Mouse (Mus musculus) spleen, embryonic (tissue): ENCODE data around the gene Gli2.

ENCODE experiments used
- CTCF ChIA-PET: fragments of 350-600 bp; sonication (Branson Sonifier 250); formaldehyde crosslinking; loops from one replicate; lab custom pipeline; 2022; lab: Charles Lee

The Gli2 gene

DNA sequence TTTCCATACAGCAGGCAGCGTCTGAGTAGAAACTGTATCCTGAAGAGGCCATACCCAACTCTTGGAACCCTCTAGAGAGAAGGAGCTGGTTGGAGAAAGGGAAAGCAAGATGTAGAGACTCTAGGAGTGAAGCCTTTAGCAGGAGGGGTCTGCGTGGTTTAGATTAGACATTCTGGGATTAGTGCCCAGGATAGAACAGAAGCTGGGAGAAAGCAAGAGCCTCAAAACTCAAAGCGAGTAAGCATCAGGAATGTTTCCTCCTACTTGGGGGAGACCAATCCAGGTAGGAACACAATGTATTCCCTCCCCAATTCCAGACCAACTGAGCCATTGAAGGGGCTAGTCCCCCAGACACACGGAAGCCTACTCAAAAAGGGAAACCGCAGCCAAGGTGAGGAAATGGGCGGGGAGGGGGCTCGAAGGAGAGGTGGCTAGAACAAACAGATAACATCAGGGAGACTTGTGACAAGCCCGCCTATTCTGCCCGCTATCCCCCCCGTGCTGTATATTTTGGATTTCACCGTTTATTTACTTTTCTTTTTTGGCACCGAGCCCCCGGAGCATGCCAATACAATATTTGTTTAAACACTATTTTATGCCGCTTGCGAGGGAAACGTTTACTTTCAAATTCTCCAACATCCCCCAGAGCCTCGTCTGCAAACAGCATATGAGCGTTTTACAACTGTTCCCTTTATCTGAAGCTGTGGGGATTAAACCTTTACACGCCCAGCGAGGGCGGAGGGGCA, 2.1 kb downstream of the Gli2 start:
- CTCF ChIA-PET: no interaction called here

DNA sequence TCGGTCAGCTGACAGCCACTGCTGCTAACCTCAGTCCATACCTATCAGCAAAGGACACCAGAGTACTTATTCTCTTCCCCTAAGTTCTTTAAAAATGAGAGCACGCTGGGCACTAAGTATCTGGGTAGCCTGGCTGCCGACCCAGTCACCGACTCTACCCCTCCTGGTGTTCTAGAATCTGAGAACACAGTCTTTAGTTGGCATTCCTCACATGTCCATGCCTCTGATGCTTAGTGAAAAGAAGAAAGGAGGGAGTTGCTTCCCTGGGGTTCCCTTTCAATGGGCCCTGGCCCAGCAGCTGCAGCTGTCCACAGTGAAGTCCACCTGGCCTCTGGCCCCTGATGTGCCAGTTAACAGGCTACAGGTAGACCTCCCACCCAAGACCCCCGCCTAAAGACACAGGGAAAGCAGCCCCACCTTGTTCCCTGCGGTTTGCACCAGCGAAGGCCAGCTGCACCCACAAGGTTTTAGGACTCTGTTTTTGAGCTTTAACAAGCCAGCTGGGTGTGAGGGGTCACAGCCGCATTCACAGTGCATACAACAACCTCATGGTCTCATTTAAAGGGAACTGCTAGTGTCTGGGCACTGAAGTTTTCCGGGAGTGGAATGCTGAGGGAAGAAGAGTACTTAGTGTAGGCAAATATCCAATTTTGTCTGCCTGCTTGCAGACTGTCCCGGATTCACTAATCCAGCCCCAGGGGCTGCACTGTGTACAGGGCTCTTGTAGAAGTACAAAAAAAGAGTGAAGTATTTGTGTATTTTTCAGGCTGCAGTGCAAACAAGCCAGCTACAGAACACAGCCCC, 3.4 kb downstream of the Gli2 start:
- CTCF ChIA-PET: no interaction called here

DNA sequence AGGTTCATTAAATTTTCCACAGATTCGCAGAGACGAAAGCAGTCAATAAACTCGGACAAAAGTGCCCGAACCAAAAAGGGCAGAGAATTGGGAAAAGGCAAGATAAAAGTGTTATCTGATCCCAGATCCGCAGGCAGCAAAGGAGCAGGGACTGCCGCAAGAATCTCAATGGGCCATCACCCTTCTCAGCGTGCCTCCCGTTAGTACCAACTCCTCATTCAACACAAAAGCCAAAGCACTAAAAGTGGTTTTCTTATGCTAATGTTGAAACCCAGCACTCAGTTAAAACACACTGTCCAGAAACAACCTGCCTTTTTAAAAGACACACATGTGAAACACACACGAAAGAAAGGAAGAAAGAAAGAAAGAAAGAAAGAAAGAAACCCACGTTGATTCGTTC, 4.4 kb downstream of the Gli2 start:
- CTCF ChIA-PET: no interaction called here

DNA sequence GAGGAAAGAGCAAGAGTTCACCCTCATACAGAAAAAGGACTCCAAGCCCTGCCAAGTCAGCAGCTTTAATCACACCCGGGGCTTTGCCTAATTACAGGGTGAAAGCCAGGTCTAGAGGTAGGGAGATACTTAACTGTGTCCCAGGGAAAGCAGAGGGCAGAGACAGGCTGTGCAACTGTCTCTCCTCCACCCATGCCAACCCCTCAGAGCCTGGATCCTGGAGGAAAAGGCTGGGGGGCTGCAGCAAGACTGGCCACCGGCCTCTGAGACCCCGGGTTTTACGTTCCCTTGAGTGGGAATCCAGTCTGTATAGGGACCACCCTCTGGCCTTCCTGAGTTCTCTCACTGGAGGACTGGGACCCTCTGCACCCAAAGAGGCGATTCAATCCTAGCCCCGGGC, 4.9 kb downstream of the Gli2 start:
- CTCF ChIA-PET: no interaction called here

DNA sequence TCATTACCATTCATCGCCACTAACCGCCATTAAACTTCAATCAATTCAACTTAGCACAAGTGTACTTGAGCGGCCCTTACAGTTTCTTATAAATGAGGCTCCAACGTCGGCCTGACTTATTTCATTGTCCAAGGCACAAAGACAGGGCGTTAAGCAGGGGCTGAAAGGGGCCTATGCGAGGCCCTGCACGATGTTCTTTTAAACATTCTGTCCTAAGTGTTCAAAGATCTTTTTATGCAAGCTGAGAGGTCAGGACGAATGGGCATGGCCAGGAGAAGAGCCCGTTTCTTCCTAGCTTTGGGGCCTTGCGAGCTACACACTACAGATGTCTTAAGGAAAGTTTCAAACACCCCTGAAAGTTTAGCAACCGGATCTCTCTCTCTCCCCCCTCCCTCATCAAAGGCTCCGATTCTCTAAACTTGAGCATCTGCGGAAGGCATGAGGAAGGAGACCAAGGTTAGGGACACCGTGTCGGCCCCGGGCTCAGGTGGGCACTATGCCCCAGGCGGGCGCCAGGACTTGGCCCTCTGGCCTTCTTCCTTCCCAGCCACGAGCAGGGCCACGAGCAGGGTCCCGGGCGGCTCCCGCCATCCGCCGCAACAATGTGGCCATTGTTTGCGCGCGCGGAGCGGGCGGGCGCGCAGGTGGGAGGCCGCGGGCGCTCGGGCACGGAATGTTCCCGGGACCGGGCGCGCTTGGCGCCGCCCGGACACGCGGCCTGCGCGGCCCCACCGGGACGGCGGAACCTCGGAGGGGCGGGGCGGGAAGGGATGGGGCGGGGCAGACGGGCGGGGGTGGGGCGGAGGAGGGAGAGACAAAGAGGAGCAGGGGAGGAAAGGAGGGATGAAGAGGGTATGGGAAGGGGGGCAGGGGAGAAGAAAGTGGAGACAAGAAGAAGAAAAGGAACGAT, 5.7 kb downstream of the Gli2 start:
- CTCF ChIA-PET: no interaction called here

DNA sequence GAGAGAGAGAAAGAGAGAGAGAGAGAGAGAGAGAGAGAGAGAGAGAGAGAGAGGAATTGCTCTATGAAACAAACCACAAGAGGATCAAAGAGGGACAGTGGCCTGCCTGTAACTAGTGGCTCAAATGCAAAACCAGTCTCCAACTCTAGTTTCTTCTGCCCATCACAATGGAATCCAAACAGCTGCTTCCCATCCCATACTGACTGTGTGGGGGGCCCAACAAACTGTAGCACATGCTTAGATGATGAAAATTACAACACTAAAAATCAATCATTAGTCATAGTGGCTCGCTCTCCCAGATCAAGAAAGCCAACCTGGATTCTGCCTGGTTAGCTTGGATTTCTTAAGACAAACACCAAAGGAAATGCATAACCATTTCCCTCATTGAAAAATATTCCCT, 15.0 kb downstream of the Gli2 start:
- CTCF ChIA-PET: no interaction called here

DNA sequence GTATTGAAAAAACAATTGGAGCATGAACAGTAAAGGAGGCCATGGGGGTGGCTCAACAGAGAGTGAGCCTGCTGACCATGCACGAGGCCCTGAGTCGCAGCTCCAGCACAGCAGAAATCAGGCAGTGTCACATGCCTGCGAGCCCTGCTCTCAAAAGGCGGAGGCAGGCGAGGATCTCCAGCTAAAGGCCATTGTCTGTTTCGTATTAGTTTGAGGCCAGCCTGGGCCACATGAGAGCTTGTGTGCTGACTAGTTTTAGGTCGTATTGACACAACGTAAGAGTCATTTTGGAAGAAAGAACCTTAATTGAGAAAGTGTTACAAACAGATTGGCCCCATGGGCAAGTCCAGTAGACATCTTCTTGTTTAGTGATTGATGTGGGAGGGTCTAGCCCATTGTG, 17.5 kb downstream of the Gli2 start:
- CTCF ChIA-PET: no interaction called here

DNA sequence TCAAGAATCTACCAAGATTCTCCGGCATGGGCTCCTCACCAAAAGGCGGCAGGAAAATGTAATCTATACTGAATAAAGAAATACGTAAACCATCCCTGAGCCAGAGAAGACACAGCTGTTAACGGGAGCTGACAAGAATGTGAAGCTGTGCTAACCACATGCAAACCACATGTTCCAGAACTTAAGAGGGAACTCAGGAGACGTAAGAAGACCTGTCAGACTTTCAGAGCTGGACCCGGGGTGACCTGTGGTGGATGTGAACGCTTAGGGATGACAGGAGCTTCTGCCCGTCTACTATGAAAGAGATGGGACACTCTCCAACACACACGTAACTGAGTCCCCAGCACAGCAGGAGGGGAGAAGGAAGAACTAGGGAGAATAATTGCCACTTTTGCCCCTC, 18.1 kb downstream of the Gli2 start:
- CTCF ChIA-PET: no interaction called here

DNA sequence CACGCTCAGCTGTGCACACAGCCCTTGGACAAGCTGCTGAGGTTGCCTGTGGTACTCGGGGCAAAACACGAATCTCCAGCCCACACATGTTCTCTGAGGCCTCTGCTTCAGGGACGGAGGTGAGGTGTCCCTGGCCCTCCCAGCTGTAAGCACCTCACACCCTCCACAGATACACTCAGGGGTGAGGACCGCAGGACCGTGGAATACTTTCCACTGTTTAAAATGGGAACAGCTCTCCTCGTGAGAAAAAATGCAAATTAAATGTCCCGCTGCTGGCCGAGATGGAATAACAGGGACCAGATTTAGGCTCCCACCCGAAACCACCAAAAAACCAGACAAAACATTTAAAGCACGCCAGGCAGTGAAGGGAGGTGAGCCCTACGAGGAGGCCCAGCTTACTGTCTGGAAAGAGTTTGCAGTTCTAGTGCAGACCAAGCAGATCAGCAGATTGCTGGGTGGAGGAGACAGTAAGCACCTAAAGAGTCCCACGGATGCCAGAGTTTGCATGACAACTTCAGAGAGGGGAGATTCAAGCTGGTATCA, 19.2 kb downstream of the Gli2 start:
- CTCF ChIA-PET: no interaction called here

DNA sequence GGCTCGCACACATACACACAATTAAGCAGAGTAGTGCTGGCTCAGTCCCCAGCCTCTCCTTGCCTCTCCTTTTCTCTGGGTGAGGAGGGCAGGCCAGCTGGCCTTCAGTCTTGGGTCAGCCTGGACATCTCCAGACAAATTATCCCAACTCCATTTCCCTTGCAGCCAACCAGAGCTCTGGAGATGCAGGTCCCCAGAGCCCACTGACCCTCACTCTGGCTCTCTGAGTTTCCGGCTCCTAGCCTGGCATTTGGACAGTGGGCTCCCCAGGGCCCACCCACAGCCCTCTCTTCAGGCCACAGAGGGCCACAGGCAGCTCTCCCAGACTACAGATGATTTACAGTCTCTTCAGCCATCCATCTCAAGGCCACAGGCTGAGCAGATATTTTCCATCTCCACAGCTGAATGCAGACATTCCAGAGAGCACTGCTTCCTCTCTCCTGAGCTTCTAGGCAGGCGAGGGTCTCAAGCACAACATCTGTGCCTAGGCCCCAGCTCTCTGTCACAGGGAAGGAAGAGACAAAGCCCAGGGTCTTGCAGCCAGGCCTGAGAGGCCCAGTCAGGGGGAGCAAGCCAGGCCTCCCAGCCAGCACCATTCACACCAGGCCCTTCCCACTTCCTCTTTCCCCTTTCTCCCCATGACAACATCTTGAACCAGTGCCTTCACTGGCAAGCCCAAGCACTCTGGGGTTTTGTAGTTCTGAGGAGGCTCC, 19.8 kb downstream of the Gli2 start:
- CTCF ChIA-PET: no interaction called here

DNA sequence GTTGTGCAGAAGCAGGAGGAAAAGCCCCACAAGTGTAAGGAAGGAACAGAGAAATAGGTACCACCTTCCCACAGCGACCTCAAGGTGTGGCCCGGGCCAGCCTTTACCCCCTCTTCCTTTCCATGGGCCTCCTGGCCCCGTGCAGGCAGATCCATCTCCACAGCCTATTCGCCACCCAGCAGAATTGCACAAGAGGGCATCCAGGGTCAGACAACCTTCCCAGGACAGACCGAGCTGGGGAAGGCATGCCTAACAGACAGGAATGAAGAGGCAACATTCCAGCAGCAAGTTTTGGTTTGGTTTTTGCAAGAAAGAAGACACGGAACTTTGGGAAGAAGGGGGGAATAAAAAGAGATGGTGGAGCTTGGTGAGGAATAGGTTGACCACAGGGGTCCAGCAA, 22.2 kb downstream of the Gli2 start:
- CTCF ChIA-PET: no interaction called here

DNA sequence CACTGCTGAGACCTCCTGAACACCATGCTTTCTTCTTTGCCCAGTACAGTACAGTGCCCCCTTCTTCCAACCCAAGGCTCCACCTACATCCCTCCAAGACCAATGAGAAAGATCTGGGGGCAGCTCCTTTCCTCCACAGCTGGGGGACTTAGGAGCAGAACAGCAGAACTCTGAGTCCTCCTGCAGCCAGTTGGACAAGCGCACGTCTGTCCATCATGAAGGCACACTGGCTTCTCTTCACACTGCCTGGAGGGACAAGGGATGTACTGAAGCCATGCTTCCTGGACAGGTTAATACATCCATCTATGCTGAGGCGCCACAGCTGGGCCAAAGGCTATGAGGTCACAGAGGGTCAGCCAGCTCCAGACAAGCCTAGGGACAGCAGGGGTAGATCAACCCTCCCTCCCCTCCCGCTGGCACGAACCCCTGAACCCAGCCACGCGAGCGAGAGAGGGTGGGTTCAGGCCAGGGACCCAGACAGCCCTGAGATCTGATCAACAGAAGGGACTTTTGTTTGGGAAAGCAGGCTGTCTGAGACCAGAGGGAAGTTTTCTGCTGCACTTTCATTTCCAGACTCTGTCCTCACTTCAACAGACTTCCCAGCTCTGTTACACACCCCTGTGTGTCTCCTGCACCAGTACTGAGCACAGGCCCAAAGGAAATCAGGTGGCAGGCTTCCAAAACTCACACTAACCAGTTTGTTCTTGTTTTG, 27.6 kb downstream of the Gli2 start:
- CTCF ChIA-PET: no interaction called here

DNA sequence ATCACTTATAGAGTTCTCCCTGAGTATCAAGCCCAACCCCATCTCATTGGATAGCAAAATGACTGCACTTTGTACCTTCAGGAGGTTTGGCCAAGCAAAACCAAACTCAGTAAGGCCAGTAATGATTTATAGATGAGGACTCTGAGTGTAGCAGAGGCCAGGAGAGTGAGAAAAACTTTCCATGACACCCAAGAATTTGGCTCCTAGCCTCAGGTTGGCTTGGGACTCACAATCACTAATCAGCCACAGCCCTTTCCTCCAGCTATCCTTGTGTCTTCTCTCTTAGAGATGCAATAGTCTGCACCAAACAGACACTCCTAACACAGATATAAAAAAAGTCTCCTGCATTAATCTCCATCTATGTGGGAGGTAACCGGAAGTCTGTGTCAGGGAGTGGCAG, 31.1 kb downstream of the Gli2 start:
- CTCF ChIA-PET: no interaction called here

DNA sequence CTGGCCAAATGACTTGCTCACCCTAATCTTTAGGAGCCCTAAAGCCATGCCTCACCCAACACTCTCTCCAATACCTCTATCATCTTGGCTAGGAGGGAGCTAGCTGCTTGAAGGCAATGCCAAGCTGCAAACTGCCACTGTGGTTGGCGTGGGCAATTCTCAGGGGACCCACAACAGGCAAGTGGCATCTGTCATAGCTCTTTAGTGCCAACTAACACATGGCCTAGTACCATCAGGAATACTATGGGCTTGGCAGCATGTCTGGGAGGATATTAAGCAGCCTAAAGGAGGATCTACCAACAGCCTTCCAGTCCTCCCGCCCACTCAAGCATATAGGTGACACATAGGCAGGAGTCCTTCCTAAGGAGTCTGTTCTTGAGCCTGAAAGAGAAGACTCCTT, 33.3 kb downstream of the Gli2 start:
- CTCF ChIA-PET: no interaction called here

DNA sequence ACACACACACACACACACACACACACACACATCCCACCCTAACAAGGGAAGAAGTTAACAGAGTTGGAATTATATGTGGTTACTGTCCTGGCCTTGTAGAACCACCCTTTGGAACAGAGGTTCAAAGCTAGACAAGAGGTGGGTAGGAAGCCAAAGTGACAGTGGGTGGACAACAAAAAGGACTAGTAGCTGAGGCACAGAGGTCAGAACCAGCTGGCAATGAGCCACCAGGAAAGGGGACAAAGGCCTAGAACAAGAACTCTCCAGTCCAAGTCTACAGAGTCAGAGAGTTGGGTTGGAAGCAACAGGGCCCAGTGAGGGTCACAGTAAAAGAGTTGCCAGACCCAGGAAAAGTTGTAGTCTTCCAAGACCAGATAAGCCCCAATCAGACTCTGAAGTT, 34.4 kb downstream of the Gli2 start:
- CTCF ChIA-PET: no interaction called here

DNA sequence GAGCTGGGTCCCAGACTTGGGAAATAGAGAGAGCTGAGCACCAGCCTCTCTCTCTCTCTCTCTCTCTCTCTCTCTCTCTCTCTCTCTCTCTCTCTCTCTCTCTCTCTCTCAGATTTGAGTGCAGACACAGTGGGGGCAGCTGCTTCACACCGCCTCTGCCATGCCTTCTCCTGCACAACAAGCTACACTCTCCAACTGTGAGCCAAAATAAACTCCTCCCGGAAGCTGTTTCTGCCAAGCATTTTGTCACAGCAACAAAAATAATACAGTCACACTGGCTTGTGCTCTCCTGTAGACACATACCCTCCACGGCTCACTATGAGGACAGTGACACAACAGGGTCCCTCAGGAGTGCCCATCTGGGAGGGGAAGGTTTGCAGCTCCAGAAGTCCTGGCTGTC, 36.6 kb downstream of the Gli2 start:
- CTCF ChIA-PET: no interaction called here

DNA sequence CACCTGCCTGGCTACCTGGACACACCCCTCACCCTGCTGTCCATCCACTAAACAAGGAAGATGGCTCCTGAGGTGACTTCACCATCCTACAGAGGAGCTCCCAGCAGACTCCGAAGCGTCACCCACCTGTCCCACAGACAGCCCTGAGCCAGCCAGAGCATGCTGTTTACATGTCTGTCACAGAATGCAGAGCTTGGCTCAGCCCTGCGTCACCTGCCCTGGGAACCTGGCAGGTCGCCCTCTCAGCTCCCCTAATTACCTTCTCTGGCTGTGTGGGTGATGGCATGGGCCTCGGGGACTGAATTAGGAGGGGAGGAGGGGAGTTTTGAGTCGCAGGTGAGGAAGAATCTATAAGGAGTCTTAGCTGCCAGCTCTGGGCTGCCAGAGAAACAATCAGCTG, 38.3 kb downstream of the Gli2 start:
- CTCF ChIA-PET: no interaction called here

DNA sequence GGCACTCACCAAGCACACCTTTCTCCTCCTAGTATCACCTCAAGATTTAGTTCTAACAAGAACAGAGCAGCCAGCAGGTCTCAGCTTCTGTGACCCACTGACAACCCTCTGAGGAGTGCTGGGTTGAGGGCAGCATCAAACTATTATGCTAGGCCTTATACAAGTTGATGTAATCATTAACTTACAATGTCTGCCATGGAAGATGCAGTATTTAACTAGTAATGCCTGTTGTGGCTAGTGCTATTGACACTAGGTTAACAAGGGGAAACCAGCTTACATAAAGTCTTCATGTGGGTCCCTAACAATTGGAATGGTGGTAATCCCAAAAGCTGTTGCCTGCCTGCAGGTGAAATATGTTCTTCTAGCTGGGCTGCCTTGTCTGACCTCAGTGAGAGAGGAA, 44.5 kb downstream of the Gli2 start:
- CTCF ChIA-PET: no interaction called here

DNA sequence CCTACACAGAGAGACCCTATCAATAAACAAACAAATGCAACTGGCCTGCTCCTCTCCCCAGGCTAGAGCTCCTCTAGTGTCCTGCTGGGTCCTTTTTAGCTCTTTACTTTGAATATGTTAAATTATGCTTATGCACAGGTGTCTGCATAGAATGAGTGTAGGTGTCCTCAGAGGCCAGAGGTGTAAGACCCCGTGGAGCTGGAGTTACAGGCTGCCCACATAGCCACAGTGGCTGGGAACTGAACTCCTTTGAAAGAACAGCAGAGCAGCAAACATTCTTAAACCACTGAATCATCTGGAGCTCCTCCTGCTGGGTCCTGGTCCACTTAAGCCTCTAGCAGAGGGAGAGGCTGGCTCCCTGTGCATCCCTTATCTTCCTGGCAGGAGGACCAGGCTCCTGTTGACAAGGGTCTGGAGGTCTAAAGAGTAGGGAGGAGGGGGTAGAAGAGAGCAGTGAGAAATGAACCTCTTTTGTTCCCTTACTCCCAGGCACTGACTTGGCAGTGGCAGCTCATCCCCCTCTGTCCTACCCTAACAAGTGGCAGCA, 49.5 kb downstream of the Gli2 start:
- CTCF ChIA-PET: no interaction called here

DNA sequence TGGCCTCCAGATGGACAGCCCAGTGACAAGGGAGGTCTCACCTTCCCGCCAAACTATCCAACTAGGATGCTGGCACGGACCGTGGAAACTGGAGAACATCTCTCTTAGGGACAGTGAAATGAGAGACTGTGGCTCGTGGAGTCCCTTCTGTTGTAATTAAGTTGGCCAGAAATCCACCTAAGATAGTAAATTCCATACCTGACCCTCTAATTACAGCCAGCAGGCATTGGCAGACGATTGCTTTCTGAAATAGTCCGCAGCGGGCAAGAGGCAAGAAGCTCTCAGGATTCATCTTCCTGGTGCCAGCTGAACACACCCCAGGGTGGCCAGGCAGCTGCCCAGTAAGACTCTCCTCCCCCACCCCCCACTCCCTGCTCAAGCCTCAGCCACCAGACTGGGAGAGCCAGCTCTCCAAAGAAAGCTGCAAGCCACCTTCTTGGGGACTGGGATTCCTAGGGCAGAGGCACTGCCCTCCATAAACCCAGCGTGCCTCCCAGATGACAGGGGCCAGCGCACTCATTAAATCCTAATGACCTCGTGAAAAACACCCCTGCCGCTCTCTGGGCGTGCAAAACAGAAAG, 51.9 kb downstream of the Gli2 start:
- CTCF ChIA-PET: no interaction called here
